Mouse (Mus musculus) splenic B cell, adult 2 months (primary cell): ENCODE results near the gene Bzw1.
"Not testable (repeated sequence)": the region's sequence is repeated elsewhere in the genome, so short reads cannot be mapped to it uniquely, and the experiment has no call there.

Source experiments
- DNase-seq: peaks from one replicate; pipeline ENCODE4 v3.0.0-alpha.2; 2011; ENCODE audit warnings: low read depth, low spot score
- H3K27me3 ChIP-seq: 2 replicates; pipeline ENCODE4 v1.6.1; 2012; ENCODE audit warnings: mild to moderate bottlenecking, low read length, moderate library complexity, mixed read lengths; ENCODE audit not compliant: control insufficient read depth, poor library complexity, insufficient read depth, severe bottlenecking
- H3K36me3 ChIP-seq: 2 replicates; pipeline ENCODE4 v1.6.1; 2012; ENCODE audit warnings: mild to moderate bottlenecking, low read length, moderate library complexity, mixed read lengths; ENCODE audit not compliant: control insufficient read depth, poor library complexity, insufficient read depth, severe bottlenecking

The Bzw1 gene

GRCm38 (mm10) chr1:58392652-58393283, at the start of gene Bzw1:
Gene Bzw1, plus strand, starts transcription at chr1:58392898.
- peak; percentile 96 for DNase-seq
- peaks cover 7% of the 10 kb centered on the region for H3K36me3 ChIP-seq

GRCm38 (mm10) chr1:58343861-58344260, 48.8 kb upstream of the Bzw1 start:
- no peaks in the 10 kb centered on the region for H3K27me3 ChIP-seq
- H3K36me3 ChIP-seq = no peaks in the 10 kb centered on the region
- no peak for DNase-seq

More at GRCm38 (mm10) chr1:58392652-58393283, at the start of gene Bzw1:
- H3K27me3 ChIP-seq = no peaks in the 10 kb centered on the region

DNA sequence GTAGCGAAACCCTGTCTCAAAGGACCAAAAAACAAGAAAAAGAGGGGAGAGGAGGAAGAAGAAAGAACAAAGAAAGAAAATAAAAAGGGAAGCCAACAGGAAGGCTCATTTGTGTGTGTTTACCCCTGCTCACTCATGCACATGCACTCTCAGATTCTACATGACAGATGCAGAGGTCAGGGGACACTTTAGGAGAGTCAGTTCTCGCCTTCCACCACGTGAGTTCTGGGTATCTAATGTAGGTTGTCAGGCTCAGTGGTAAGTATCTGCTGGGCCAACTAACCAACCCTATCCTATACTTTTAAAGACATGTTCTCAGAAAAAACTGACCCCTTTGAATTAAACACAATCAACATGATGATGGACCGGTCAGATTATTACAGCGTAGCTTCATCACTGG, 48.1 kb upstream of the Bzw1 start:
- no peak for DNase-seq

GRCm38 (mm10) chr1:58346159-58346558, 46.5 kb upstream of the Bzw1 start:
- no peaks in the 10 kb centered on the region for H3K36me3 ChIP-seq
- no peak for DNase-seq
- no peaks in the 10 kb centered on the region for H3K27me3 ChIP-seq

More for the DNA sequence above, 48.1 kb upstream of the Bzw1 start:
- Histone ChIP-seq H3K27me3 (no peaks in the 10 kb centered on the region), H3K36me3 (no peaks in the 10 kb centered on the region)

DNA sequence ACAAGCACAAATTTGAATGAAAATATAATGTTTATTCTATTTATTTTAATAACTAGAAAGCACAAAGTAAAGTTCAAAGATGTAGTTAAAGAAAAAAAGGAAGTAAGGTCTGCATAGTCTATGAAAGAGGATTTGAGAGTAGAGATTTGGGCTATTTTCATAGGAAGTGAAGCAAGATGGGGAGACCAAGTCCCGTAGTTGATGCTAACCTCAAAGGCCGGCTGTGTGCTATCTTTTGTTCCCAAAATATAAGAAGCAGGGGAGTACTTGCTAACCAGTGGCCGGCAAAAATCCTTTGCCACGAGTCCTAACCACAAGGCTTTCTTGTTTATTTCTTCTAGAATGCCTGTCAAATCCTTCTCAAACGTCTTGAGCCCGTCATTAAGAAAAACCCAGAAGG, 44.0 kb upstream of the Bzw1 start:
- Histone ChIP-seq H3K36me3 (no peaks in the 10 kb centered on the region), H3K27me3 (no peaks in the 10 kb centered on the region)

DNA sequence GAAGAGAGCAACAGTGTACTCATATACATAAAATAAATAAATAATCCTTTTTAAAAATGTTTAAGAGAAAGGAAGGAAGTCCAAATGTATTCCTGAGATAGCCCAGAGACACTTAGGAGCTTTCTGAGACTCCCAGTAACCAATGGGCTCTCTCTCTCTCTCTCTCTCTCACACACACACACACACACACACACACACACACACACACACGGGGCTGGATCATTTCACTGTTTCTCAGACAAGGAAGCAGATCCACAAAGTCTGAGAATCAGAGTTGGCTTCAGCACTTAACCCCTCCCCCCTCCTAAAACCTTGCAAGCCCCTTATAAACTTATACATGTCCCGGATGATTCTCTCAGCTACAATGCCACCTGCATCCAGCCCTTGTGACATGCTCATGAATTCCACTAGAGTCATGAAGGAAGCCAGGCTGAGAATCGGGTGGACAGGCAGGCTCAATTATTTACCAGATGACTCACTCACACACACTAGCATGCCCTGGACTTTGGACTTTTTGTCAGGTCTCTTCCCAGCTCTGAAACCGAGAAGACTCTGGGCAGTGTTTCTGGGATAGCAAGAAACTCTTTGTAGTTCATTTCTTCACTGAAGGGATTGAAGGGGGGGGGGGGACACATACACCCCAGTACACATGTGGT, 39.3 kb upstream of the Bzw1 start:
- no peak for DNase-seq
- Histone ChIP-seq H3K27me3 (no peaks in the 10 kb centered on the region), H3K36me3 (no peaks in the 10 kb centered on the region)

More for the DNA sequence above, 44.0 kb upstream of the Bzw1 start:
- DNase-seq = peak; percentile 25

GRCm38 (mm10) chr1:58358958-58359901, 33.5 kb upstream of the Bzw1 start:
- Histone ChIP-seq H3K36me3 (no peaks in the 10 kb centered on the region), H3K27me3 (no peaks in the 10 kb centered on the region)
- no peak for DNase-seq

DNA sequence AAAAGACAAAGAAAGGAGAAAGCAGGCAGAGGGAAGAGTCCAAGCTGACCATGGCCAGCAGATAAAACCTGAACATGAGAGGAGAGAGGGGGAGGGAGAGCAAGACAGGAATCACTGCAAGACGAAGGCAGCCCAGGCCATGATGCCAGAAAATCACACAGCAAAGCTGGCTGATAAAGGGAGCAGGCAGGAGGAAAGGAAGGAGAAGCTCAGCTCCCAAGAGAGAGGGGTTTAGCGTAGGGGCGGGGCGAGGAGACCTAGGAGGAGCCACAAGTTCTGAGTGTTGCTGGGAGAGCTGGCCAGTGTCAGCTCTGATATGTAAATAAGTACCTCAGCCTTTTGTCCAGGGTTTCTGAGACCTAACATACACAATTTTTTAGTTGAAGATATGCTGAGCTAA, 30.4 kb upstream of the Bzw1 start:
- Histone ChIP-seq H3K36me3 (no peaks in the 10 kb centered on the region), H3K27me3 (no peaks in the 10 kb centered on the region)
- no peak for DNase-seq

GRCm38 (mm10) chr1:58364551-58364950, 28.1 kb upstream of the Bzw1 start:
- Histone ChIP-seq H3K36me3 (no peaks in the 10 kb centered on the region), H3K27me3 (no peaks in the 10 kb centered on the region)
- DNase-seq = no peak

- DNase-seq = no peak
- no peaks in the 10 kb centered on the region for H3K27me3 ChIP-seq
- H3K36me3 ChIP-seq = no peaks in the 10 kb centered on the region
These were observed 26.9 kb upstream of the Bzw1 start for GRCm38 (mm10) chr1:58365829-58366228.

DNA sequence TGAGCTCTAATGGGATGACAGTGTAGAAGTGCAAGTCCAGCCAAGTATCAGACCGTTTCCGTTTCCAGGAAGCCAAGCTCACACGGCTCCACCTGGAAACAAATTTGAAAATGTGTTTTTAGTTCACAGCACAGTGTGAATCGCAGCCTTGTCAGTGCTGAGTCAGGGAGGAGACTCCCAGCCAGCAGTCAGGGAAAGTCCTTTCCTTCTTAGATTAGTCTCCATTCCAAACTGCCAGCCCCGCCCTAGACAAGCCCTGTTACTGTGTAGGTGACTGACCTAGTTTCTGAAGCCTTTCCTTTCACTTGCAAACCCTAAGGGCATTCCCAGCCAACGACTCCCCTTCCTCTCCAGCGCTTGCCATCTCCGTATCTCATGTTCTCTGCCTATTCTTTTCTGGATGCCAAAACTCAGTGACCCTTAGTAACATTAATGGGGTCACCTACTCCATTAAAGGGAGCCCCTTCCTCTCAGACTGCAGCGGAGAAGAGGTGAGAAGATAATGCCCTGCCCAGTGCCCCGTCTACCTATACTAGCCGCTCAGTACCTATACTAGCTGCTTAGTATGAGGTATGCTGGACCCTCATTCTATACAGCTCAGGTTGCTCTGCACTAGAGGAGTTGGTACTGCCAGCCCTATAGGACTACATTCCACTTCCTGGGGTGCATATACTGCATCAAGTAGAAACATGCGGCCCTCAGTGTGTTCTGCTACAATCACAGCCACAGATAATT, 25.8 kb upstream of the Bzw1 start:
- DNase-seq = no peak
- no peaks in the 10 kb centered on the region for H3K27me3 ChIP-seq
- H3K36me3 ChIP-seq = no peaks in the 10 kb centered on the region

GRCm38 (mm10) chr1:58369716-58370115, 23.0 kb upstream of the Bzw1 start:
- H3K36me3 ChIP-seq = no peaks in the 10 kb centered on the region
- no peak for DNase-seq
- H3K27me3 ChIP-seq = no peaks in the 10 kb centered on the region

DNA sequence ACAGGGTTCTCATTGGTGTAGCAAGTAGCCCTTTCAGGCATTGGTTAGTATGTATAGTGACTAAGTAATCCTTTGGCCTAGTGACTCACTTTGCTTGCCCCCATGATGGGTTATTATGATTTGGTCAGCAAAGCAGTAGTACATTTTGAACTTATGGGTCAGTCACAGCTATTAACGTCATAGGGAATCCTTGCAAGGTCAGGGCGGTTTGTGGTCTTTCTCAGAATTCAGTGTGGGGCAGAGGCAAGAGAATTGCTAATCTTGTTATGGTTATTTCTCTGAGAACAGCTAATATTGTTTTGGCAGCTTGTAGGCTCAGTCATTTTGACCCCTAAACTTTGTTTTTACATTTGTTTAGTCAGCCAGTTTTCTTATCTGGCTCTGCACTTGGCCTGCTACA, 18.4 kb upstream of the Bzw1 start:
- H3K27me3 ChIP-seq, DNase-seq, H3K36me3 ChIP-seq: not testable (repeated sequence)

DNA sequence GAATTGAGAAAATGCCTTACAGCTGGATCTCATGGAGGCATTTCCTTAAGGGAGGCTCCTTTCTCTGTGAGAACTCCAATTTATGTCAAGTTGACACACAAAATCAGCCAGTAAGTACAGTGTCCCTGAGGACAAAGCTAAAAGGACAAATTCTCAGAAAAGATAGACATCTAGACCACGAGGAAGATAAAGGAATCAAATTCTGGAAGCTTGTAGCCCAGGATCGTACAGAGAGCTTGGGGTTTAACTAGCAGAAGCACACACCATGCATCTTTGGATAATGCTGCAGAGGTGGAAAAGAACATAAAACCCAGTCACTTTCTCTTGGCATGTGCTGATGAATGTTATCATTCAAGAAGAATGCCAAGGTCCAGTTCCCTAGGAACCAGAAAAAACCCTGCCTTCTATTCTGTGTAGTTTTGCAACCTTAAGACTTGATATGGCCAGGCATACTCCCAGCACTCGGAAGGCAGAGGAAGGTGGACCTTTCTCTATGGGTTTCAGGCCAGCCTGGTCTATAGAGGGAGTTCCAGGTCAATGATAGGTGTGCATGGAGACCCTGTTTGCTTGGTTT, 17.0 kb upstream of the Bzw1 start:
- DNase-seq = no peak
- no peaks in the 10 kb centered on the region for H3K27me3 ChIP-seq

More for the DNA sequence above, 17.0 kb upstream of the Bzw1 start:
- no peaks in the 10 kb centered on the region for H3K36me3 ChIP-seq
